Mouse (Mus musculus) heart, adult 18-20 months (tissue): ENCODE data around the gene Gm10375. TPM values are rescaled to one million over a fixed set of nuclear protein-coding genes. Genes with fewer than 3 reads are reported as not detected.
"Not testable (repeated sequence)": the region's sequence is repeated elsewhere in the genome, so short reads cannot be mapped to it uniquely, and the experiment has no call there.

Experiments used
- DNase-seq, 2 experiments: peaks; one replicate each; pipeline ENCODE4 v3.0.0; 2021 to 2022; ENCODE audit warnings: mixed read lengths in 1 of 2
- long read RNA-seq, 2 experiments: library from polyadenylated mRNA; stranded (forward); transcript quantifications; one replicate each; pipeline ENCODE4 v2.0.0; 2021
- total RNA-seq, 2 experiments: library from RNA; stranded (reverse); gene quantifications; 2 replicates each; pipeline ENCODE4 v1.2.3; 2021

Gm10375 gene
- total RNA-seq: not detected
- long read RNA-seq, experiment 1: 0 reads
- long read RNA-seq, experiment 2: 0 reads

- DNase-seq: not testable (repeated sequence)
Observed at GRCm38 (mm10) chr14:43607913-43608312, at the start of gene Gm10375. Gm10375 (minus strand) TSS chr14:43608013.

DNA sequence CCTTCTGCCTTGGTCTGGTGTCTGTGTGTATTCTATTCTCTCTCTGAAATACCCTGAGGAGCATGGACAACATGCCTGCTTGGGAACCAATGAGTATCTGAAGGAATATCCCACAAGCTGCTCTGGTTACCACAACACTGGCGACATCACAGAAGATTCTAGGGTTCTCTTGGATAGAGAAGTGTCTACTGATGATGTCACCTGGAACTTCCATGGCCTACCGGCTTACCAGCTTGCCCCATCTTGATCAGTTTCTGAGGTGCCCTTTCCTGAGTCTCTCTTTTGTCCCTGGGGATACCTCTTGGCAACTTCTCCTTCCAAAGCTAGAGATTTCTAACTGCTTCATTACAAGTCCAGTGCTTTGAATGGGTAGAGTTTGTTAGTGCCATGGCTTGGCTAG lies 28.8 kb downstream of the Gm10375 start, which contains the start of gene Gm17654:
Gm17654 (minus strand) TSS at position 101 of the 400 bp plus-strand sequence.
- DNase-seq: not testable (repeated sequence)

DNA sequence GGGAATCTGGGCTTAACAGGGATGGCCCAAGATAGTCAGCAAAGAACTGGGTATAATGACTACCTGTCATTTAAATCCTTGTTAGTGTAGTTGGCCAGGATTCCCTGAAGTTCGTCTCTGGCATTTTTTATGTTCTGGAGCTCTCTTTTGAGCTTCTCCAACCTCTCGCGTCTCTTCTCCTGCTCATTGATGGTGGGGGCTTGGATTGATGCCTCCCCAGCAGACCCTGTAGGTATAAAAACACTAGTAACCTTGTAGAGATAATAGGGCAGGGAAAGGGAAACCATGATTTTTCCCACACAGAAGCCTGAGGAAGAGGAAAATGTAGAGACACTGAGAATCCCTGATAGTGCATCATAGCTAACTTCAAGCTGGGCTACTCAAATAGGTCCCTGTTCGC lies 29.8 kb downstream of the Gm10375 start:
- DNase-seq: not testable (repeated sequence)

Other genes starting within 250 kb of the Gm10375 start
- not detected for gene Gm8138, start 191.7 kb downstream of the Gm10375 start, total RNA-seq
- gene Gm5799, start 64.4 kb downstream of the Gm10375 start, total RNA-seq: not detected
- gene Gm17654, start 28.9 kb downstream of the Gm10375 start, total RNA-seq: not detected
- not detected for gene Gm8165, start 69.2 kb upstream of the Gm10375 start, total RNA-seq
- 1 to 10 TPM; 1.1 to 1.2 TPM for gene Gm7324, start 89.8 kb upstream of the Gm10375 start, total RNA-seq
- not detected for gene Gm16506, start 119.5 kb upstream of the Gm10375 start, total RNA-seq
- gene Gm6526, start 139.9 kb upstream of the Gm10375 start, total RNA-seq: not detected
- not detected for gene Gm8180, start 176.7 kb upstream of the Gm10375 start, total RNA-seq